Mouse (Mus musculus) heart, embryonic 16.5 days (tissue): ENCODE results near the gene Lpcat3. TPM values are rescaled to one million over a fixed set of nuclear protein-coding genes. Genes with fewer than 3 reads are reported as not detected.
"Not testable (repeated sequence)": the region's sequence is repeated elsewhere in the genome, so short reads cannot be mapped to it uniquely, and the experiment has no call there.

ENCODE experiments used
- ATAC-seq: fragments of 200-750 bp; cut with Nextera tagmentation; replicated peaks from 2 replicates; pipeline ENCODE4 v1.8.0; 2017; ENCODE audit warnings: moderate number of reproducible peaks; ENCODE audit not compliant: insufficient read depth, low FRiP score; ENCODE audit errors: extremely low read depth
- H3K27ac ChIP-seq: fragments of 300-500 bp; sonication (generic); 2 replicates; pipeline ENCODE4 v1.5.1; 2014; ENCODE audit warnings: mild to moderate bottlenecking, low read length, control low read depth, moderate library complexity
- H3K27me3 ChIP-seq: fragments of 300-500 bp; sonication (generic); 2 replicates; pipeline ENCODE4 v1.6.1; 2014; ENCODE audit warnings: low read length, mixed read lengths; ENCODE audit not compliant: control insufficient read depth, insufficient read depth
- H3K36me3 ChIP-seq: fragments of 300-500 bp; sonication (generic); 2 replicates; pipeline ENCODE4 v1.6.1; 2014; ENCODE audit not compliant: control insufficient read depth, insufficient read depth
- H3K4me1 ChIP-seq: fragments of 300-500 bp; sonication (generic); 2 replicates; pipeline ENCODE4 v1.6.1; 2014; ENCODE audit warnings: low read length, mixed read lengths; ENCODE audit not compliant: control insufficient read depth, insufficient read depth
- H3K4me2 ChIP-seq: fragments of 300-500 bp; sonication (generic); 2 replicates; pipeline ENCODE4 v1.6.1; 2014; ENCODE audit warnings: low read depth, mild to moderate bottlenecking, control low read depth, low read length
- H3K4me3 ChIP-seq: fragments of 300-500 bp; sonication (generic); 2 replicates; pipeline ENCODE4 v1.5.1; 2014; ENCODE audit warnings: mild to moderate bottlenecking, control low read depth, low read length
- H3K9ac ChIP-seq: fragments of 300-500 bp; sonication (generic); 2 replicates; pipeline ENCODE4 v1.6.1; 2014; ENCODE audit warnings: low read length, control low read depth
- H3K9me3 ChIP-seq: fragments of 300-500 bp; sonication (generic); replicated peaks from 2 replicates; pipeline ENCODE4 v1.6.1; 2016; ENCODE audit warnings: low read length; ENCODE audit not compliant: control insufficient read depth
- WGBS: fragments of 180-500 bp; shearing (Covaris S2); extraction: QIAGEN DNeasy Blood & Tissue Kit; methylation state at CpG from one replicate; pipeline ENCODE4 v1.1.7; 2014; 5-methylcytosine and 5-hydroxymethylcytosine counted together
- polyA plus RNA-seq: library from polyadenylated mRNA; unstranded; fragments of >200 nt; fragmentation: Nextera tagmentation; extraction: Ambion mirVana; gene quantifications from 2 replicates; pipeline ENCODE4 v1.2.1, GENCODE M21; 2015

Gene Lpcat3
- polyA plus RNA-seq, 1 experiment from 2014 or later = 54.2 TPM

- H3K36me3 ChIP-seq, H3K27ac ChIP-seq, H3K9me3 ChIP-seq, H3K9ac ChIP-seq, ATAC-seq, H3K4me3 ChIP-seq, H3K27me3 ChIP-seq, H3K4me2 ChIP-seq: not testable (repeated sequence)
- 82% methylated on average over 1 of the region's 1 CpGs for WGBS
- peaks cover 11% of the 10 kb centered on the region for H3K4me1 ChIP-seq
These were observed 23.8 kb downstream of the Lpcat3 start for GRCm38 (mm10) chr6:124686644-124687043.

- Histone ChIP-seq H3K9me3 (no peaks in the 10 kb centered on the region), H3K4me1 (peaks cover 10% of the 10 kb centered on the region), H3K9ac (no peak overlapping the region), H3K27ac (no peak overlapping the region), H3K36me3 (no peaks in the 10 kb centered on the region), H3K27me3 (no peaks in the 10 kb centered on the region), H3K4me3 (no peak overlapping the region), H3K4me2 (no peak overlapping the region)
- WGBS = 71% methylated on average over 8 of the region's 8 CpGs
- no peak for ATAC-seq
These were observed 25.4 kb downstream of the Lpcat3 start for GRCm38 (mm10) chr6:124688151-124688758.

GRCm38 (mm10) chr6:124689011-124689410 is 26.2 kb downstream of the Lpcat3 start:
- Histone ChIP-seq H3K4me3 (no peak overlapping the region), H3K27me3 (no peaks in the 10 kb centered on the region), H3K9ac (no peak overlapping the region), H3K27ac (no peak overlapping the region), H3K4me1 (peaks cover 11% of the 10 kb centered on the region), H3K36me3 (no peaks in the 10 kb centered on the region), H3K4me2 (no peak overlapping the region), H3K9me3 (no peaks in the 10 kb centered on the region)
- no peak for ATAC-seq
- WGBS = 88% methylated on average over 3 of the region's 3 CpGs

GRCm38 (mm10) chr6:124690517-124690916 is 27.7 kb downstream of the Lpcat3 start:
- no peak for ATAC-seq
- Histone ChIP-seq H3K9ac (no peak overlapping the region), H3K4me3 (no peak overlapping the region), H3K36me3 (no peaks in the 10 kb centered on the region), H3K4me2 (no peak overlapping the region), H3K4me1 (peaks cover 18% of the 10 kb centered on the region), H3K9me3 (no peaks in the 10 kb centered on the region), H3K27me3 (no peaks in the 10 kb centered on the region), H3K27ac (no peak overlapping the region)
- 85% methylated on average over 3 of the region's 3 CpGs for WGBS

- no peak for ATAC-seq
- peak overlapping the region; percentile 80 for H3K27ac ChIP-seq
- no peak overlapping the region for H3K4me2 ChIP-seq
- H3K27me3 ChIP-seq = no peaks in the 10 kb centered on the region
- 0 out of 2 replicates have a peak overlapping the region, but pooled peaks have one; percentile 33 for H3K9ac ChIP-seq
- no peaks in the 10 kb centered on the region for H3K9me3 ChIP-seq
- 66% methylated on average over 15 of the region's 15 CpGs for WGBS
- H3K4me1 ChIP-seq = peaks cover 18% of the 10 kb centered on the region
- H3K36me3 ChIP-seq = no peaks in the 10 kb centered on the region
- no peak overlapping the region for H3K4me3 ChIP-seq
These were observed 30.6 kb downstream of the Lpcat3 start for GRCm38 (mm10) chr6:124693243-124693981.

GRCm38 (mm10) chr6:124694166-124694955 is 31.5 kb downstream of the Lpcat3 start:
- H3K36me3 ChIP-seq = no peaks in the 10 kb centered on the region
- peak overlapping the region; percentile 29; the same call in 1 of the 2 replicates for H3K4me2 ChIP-seq
- peak overlapping the region; percentile 80 for H3K27ac ChIP-seq
- ATAC-seq = peak; percentile 85
- H3K9me3 ChIP-seq = no peaks in the 10 kb centered on the region
- H3K9ac ChIP-seq = no peak overlapping the region; the same call in 1 of the 2 replicates
- H3K4me1 ChIP-seq = peaks cover 18% of the 10 kb centered on the region
- no peak overlapping the region for H3K4me3 ChIP-seq
- H3K27me3 ChIP-seq = no peaks in the 10 kb centered on the region
- 60% methylated on average over 15 of the region's 15 CpGs for WGBS

- Histone ChIP-seq H3K27ac (no peak overlapping the region), H3K27me3 (no peaks in the 10 kb centered on the region), H3K9ac (no peak overlapping the region), H3K36me3 (no peaks in the 10 kb centered on the region), H3K4me2 (no peak overlapping the region), H3K4me1 (peaks cover 27% of the 10 kb centered on the region), H3K9me3 (no peaks in the 10 kb centered on the region), H3K4me3 (no peak overlapping the region)
- ATAC-seq = no peak
- WGBS = 82% methylated on average over 7 of the region's 7 CpGs
These were observed 33.8 kb downstream of the Lpcat3 start for GRCm38 (mm10) chr6:124696441-124697150.

- Histone ChIP-seq H3K36me3 (peaks cover 13% of the 10 kb centered on the region), H3K9ac (no peak overlapping the region), H3K27me3 (no peaks in the 10 kb centered on the region), H3K9me3 (no peaks in the 10 kb centered on the region), H3K4me2 (no peak overlapping the region), H3K4me3 (no peak overlapping the region), H3K4me1 (peaks cover 19% of the 10 kb centered on the region), H3K27ac (no peak overlapping the region)
- no peak for ATAC-seq
- 80% methylated on average over 6 of the region's 6 CpGs for WGBS
These were observed 35.9 kb downstream of the Lpcat3 start for GRCm38 (mm10) chr6:124698751-124699150.
